Mouse (Mus musculus): ENCODE results near the gene Cdkal1. TPM values are rescaled to one million over a fixed set of nuclear protein-coding genes. Genes with fewer than 3 reads are reported as not detected.

Cdkal1 gene
- polyA plus RNA-seq, 2 experiments, result 2.0 to 7.7 TPM

GRCm38 (mm10) chr13:29631342-29631741, 224.1 kb downstream of the Cdkal1 start:
- Histone ChIP-seq H3K4me1 (replicated peaks; ENCODE audit: control insufficient read depth in 2 of 2, insufficient read depth in 2 of 2, low read length in 1 of 2) (no peaks in the 10 kb centered on the region), H3K9me3 (ENCODE audit: control insufficient read depth, low read length) (no peaks in the 10 kb centered on the region), H3K36me3 (replicated peaks; ENCODE audit: control insufficient read depth, insufficient read depth, low read depth) (no peaks in the 10 kb centered on the region), H3K4me3 (ENCODE audit: insufficient read depth in 1 of 2, low read depth in 2 of 2, low read length in 2 of 2) (no peak overlapping the region), H3K9ac (replicated peaks) (no peak overlapping the region), H3K27ac (no peak overlapping the region), H3K4me2 (ENCODE audit: low read depth) (no peak overlapping the region), H3K27me3 (ENCODE audit: control insufficient read depth, insufficient read depth, low read length) (no peaks in the 10 kb centered on the region)
- ATAC-seq (ENCODE audit: insufficient read depth) (no peak), DNase-seq (ENCODE audit: low read depth in 3 of 3, low spot score in 3 of 3) (no peak)
- TF ChIP-seq EP300 (IDR thresholded peaks at IDR 0.05; ENCODE audit: low read depth) (no peak), CTCF (IDR thresholded peaks at IDR 0.05; ENCODE audit: low read depth) (no peak)
- 64% methylated on average over 5 of the region's 5 CpGs for WGBS (ENCODE audit: insufficient replicate concordance)

GRCm38 (mm10) chr13:29628607-29629006, 226.9 kb downstream of the Cdkal1 start:
- no peak for ATAC-seq (ENCODE audit: insufficient read depth)
- Histone ChIP-seq H3K4me3 (ENCODE audit: insufficient read depth in 1 of 2, low read depth in 2 of 2, low read length in 2 of 2) (no peak overlapping the region), H3K4me2 (ENCODE audit: low read depth) (no peak overlapping the region), H3K9me3 (ENCODE audit: control insufficient read depth, low read length) (no peaks in the 10 kb centered on the region), H3K27me3 (ENCODE audit: control insufficient read depth, insufficient read depth, low read length) (no peaks in the 10 kb centered on the region), H3K27ac (no peak overlapping the region), H3K36me3 (replicated peaks; ENCODE audit: control insufficient read depth, insufficient read depth, low read depth) (no peaks in the 10 kb centered on the region), H3K9ac (replicated peaks) (no peak overlapping the region), H3K4me1 (replicated peaks; ENCODE audit: control insufficient read depth in 2 of 2, insufficient read depth in 2 of 2, low read length in 1 of 2) (no peaks in the 10 kb centered on the region)
- 64% methylated on average over 5 of the region's 5 CpGs for WGBS (ENCODE audit: insufficient replicate concordance)
- DNase-seq (ENCODE audit: low read depth in 3 of 3, low spot score in 3 of 3), result no peak
- no peak for TF ChIP-seq EP300 (IDR thresholded peaks at IDR 0.05; ENCODE audit: low read depth)
- no peak for TF ChIP-seq CTCF (IDR thresholded peaks at IDR 0.05; ENCODE audit: low read depth)

GRCm38 (mm10) chr13:29627438-29628124, 227.9 kb downstream of the Cdkal1 start:
- Histone ChIP-seq H3K4me1 (replicated peaks; ENCODE audit: control insufficient read depth in 2 of 2, insufficient read depth in 2 of 2, low read length in 1 of 2) (no peaks in the 10 kb centered on the region), H3K9ac (replicated peaks) (no peak overlapping the region), H3K36me3 (replicated peaks; ENCODE audit: control insufficient read depth, insufficient read depth, low read depth) (no peaks in the 10 kb centered on the region), H3K4me3 (ENCODE audit: insufficient read depth in 1 of 2, low read depth in 2 of 2, low read length in 2 of 2) (no peak overlapping the region), H3K4me2 (ENCODE audit: low read depth) (no peak overlapping the region), H3K9me3 (ENCODE audit: control insufficient read depth, low read length) (no peaks in the 10 kb centered on the region), H3K27me3 (ENCODE audit: control insufficient read depth, insufficient read depth, low read length) (no peaks in the 10 kb centered on the region), H3K27ac (no peak overlapping the region)
- no peak for ATAC-seq (ENCODE audit: insufficient read depth)
- DNase-seq (ENCODE audit: low read depth in 3 of 3, low spot score in 3 of 3), result no peak
- TF ChIP-seq CTCF (IDR thresholded peaks at IDR 0.05; ENCODE audit: low read depth) (no peak), EP300 (IDR thresholded peaks at IDR 0.05; ENCODE audit: low read depth) (no peak)
- 76% methylated on average over 7 of the region's 7 CpGs for WGBS (ENCODE audit: insufficient replicate concordance)

GRCm38 (mm10) chr13:29624929-29625328, 230.5 kb downstream of the Cdkal1 start:
- TF ChIP-seq EP300 (IDR thresholded peaks at IDR 0.05; ENCODE audit: low read depth), result no peak
- no peak for TF ChIP-seq CTCF (IDR thresholded peaks at IDR 0.05; ENCODE audit: low read depth)
- ATAC-seq (ENCODE audit: insufficient read depth) (no peak), DNase-seq (ENCODE audit: low read depth in 3 of 3, low spot score in 3 of 3) (no peak)
- Histone ChIP-seq H3K4me1 (replicated peaks; ENCODE audit: control insufficient read depth in 2 of 2, insufficient read depth in 2 of 2, low read length in 1 of 2) (no peaks in the 10 kb centered on the region), H3K4me2 (ENCODE audit: low read depth) (no peak overlapping the region), H3K9ac (replicated peaks) (no peak overlapping the region), H3K27ac (no peak overlapping the region), H3K4me3 (ENCODE audit: insufficient read depth in 1 of 2, low read depth in 2 of 2, low read length in 2 of 2) (no peak overlapping the region), H3K9me3 (ENCODE audit: control insufficient read depth, low read length) (no peaks in the 10 kb centered on the region), H3K36me3 (replicated peaks; ENCODE audit: control insufficient read depth, insufficient read depth, low read depth) (no peaks in the 10 kb centered on the region), H3K27me3 (ENCODE audit: control insufficient read depth, insufficient read depth, low read length) (no peaks in the 10 kb centered on the region)
- WGBS (ENCODE audit: insufficient replicate concordance), result 6% methylated on average over 1 of the region's 1 CpGs

- H3K4me1 ChIP-seq (replicated peaks; ENCODE audit: control insufficient read depth in 2 of 2, insufficient read depth in 2 of 2, low read length in 1 of 2), result no peaks in the 10 kb centered on the region
- WGBS (ENCODE audit: insufficient replicate concordance), result 40% methylated on average over 1 of the region's 1 CpGs
- H3K4me2 ChIP-seq (ENCODE audit: low read depth), result no peak overlapping the region
- ATAC-seq (ENCODE audit: insufficient read depth) (no peak), DNase-seq (ENCODE audit: low read depth in 3 of 3, low spot score in 3 of 3) (no peak)
- TF ChIP-seq EP300 (IDR thresholded peaks at IDR 0.05; ENCODE audit: low read depth) (0 out of 2 replicates have a peak, but pooled peaks have one; percentile 29), CTCF (IDR thresholded peaks at IDR 0.05; ENCODE audit: low read depth) (no peak)
- no peaks in the 10 kb centered on the region for H3K27me3 ChIP-seq (ENCODE audit: control insufficient read depth, insufficient read depth, low read length)
- no peaks in the 10 kb centered on the region for H3K36me3 ChIP-seq (replicated peaks; ENCODE audit: control insufficient read depth, insufficient read depth, low read depth)
- no peaks in the 10 kb centered on the region for H3K9me3 ChIP-seq (ENCODE audit: control insufficient read depth, low read length)
- H3K9ac ChIP-seq (replicated peaks), result no peak overlapping the region
- no peak overlapping the region for H3K27ac ChIP-seq
- H3K4me3 ChIP-seq (ENCODE audit: insufficient read depth in 1 of 2, low read depth in 2 of 2, low read length in 2 of 2), result no peak overlapping the region
Measured at GRCm38 (mm10) chr13:29623636-29624239, 231.7 kb downstream of the Cdkal1 start.

All from liver, embryonic 14.5 days (tissue).